Mouse (Mus musculus) brain, embryonic 14.5 days (tissue): ENCODE measurements around the gene Cplx3.

Experiments used
- CTCF ChIP-seq: fragments of 200-500 bp; IDR thresholded peaks from 2 replicates; pipeline ENCODE4 v1.5.1; 2012; ENCODE audit warnings: inconsistent platforms, mild to moderate bottlenecking, moderate library complexity, borderline replicate concordance; ENCODE audit not compliant: insufficient read depth, insufficient read length; ENCODE audit errors: extremely low read depth
- POLR2A ChIP-seq: fragments of 200-500 bp; IDR thresholded peaks from 2 replicates; pipeline ENCODE4 v1.6.1; 2012; ENCODE audit warnings: mild to moderate bottlenecking, inconsistent platforms, borderline replicate concordance; ENCODE audit not compliant: poor library complexity, insufficient read depth, insufficient read length, severe bottlenecking; ENCODE audit errors: extremely low read depth

GRCm38 (mm10) chr9:57604875-57605274 is 1.2 kb downstream of the Cplx3 start:
- TF ChIP-seq CTCF (no peak), POLR2A (no peak)
